Mouse (Mus musculus): ENCODE data around the gene Prkag1. TPM values are rescaled to one million over a fixed set of nuclear protein-coding genes. Genes with fewer than 3 reads are reported as not detected.
A peak's percentile ranks its signal among the peaks of the same experiment; 100 is the strongest.
"Not testable (repeated sequence)": the region's sequence is repeated elsewhere in the genome, so short reads cannot be mapped to it uniquely, and the experiment has no call there.

Prkag1 gene
- polyA plus RNA-seq, 1 experiment, result 132 TPM

- Histone ChIP-seq H3K36me3 (ENCODE audit: control insufficient read depth, insufficient read depth) (peaks cover 69% of the 10 kb centered on the region), H3K4me3 (ENCODE audit: insufficient read depth, poor library complexity, severe bottlenecking) (no peak overlapping the region), H3K79me3 (ENCODE audit: low read depth) (peaks cover 15% of the 10 kb centered on the region), H3K79me2 (ENCODE audit: control insufficient read depth, insufficient read depth) (peaks cover 33% of the 10 kb centered on the region), H3ac (ENCODE audit: control insufficient read depth, insufficient read length, low read depth) (no peak overlapping the region), H3K27me3 (ENCODE audit: control insufficient read depth, insufficient read depth, insufficient read length) (no peaks in the 10 kb centered on the region)
- TF ChIP-seq CEBPB (IDR thresholded peaks at IDR 0.05; ENCODE audit: low read depth), result no peak
Measured at GRCm38 (mm10) chr15:98823434-98823833, 7.9 kb downstream of the Prkag1 start.

- peaks cover 20% of the 10 kb centered on the region for H3K79me2 ChIP-seq (ENCODE audit: control insufficient read depth, insufficient read depth)
- no peaks in the 10 kb centered on the region for H3K27me3 ChIP-seq (ENCODE audit: control insufficient read depth, insufficient read depth, insufficient read length)
- peaks cover 61% of the 10 kb centered on the region for H3K36me3 ChIP-seq (ENCODE audit: control insufficient read depth, insufficient read depth)
- TF ChIP-seq FOSL1 (IDR thresholded peaks at IDR 0.05; ENCODE audit: insufficient read depth, low read length, poor library complexity, severe bottlenecking) (no peak), MAX (IDR thresholded peaks at IDR 0.05) (no peak), MYOG (IDR thresholded peaks at IDR 0.05; ENCODE audit: control insufficient read depth, extremely low read depth, insufficient read length) (no peak), USF1 (IDR thresholded peaks at IDR 0.05; ENCODE audit: low read depth) (no peak), CEBPB (IDR thresholded peaks at IDR 0.05; ENCODE audit: low read depth) (no peak), CTCF (IDR thresholded peaks at IDR 0.05; ENCODE audit: control insufficient read depth, insufficient read depth, insufficient read length) (no peak), MYOD1 (IDR thresholded peaks at IDR 0.05; ENCODE audit: control insufficient read depth, insufficient read length, low read depth) (no peak)
- H3ac ChIP-seq (ENCODE audit: control insufficient read depth, insufficient read length, low read depth), result no peak overlapping the region
- peaks cover 6% of the 10 kb centered on the region for H3K79me3 ChIP-seq (ENCODE audit: low read depth)
- H3K4me3 ChIP-seq (ENCODE audit: insufficient read depth, poor library complexity, severe bottlenecking), result no peak overlapping the region
Measured at GRCm38 (mm10) chr15:98822147-98822546, 9.2 kb downstream of the Prkag1 start.

- Histone ChIP-seq H3K36me3 (ENCODE audit: control insufficient read depth, insufficient read depth) (peaks cover 67% of the 10 kb centered on the region), H3K4me3 (ENCODE audit: insufficient read depth, poor library complexity, severe bottlenecking) (no peak overlapping the region), H3ac (ENCODE audit: control insufficient read depth, insufficient read length, low read depth) (no peak overlapping the region), H3K79me2 (ENCODE audit: control insufficient read depth, insufficient read depth) (peaks cover 13% of the 10 kb centered on the region), H3K79me3 (ENCODE audit: low read depth) (peaks cover 2% of the 10 kb centered on the region), H3K27me3 (ENCODE audit: control insufficient read depth, insufficient read depth, insufficient read length) (no peaks in the 10 kb centered on the region)
- no peak for TF ChIP-seq FOSL1 (IDR thresholded peaks at IDR 0.05; ENCODE audit: insufficient read depth, low read length, poor library complexity, severe bottlenecking)
- TF ChIP-seq MYOG (IDR thresholded peaks at IDR 0.05; ENCODE audit: control insufficient read depth, extremely low read depth, insufficient read length), result no peak
- no peak for TF ChIP-seq MAX (IDR thresholded peaks at IDR 0.05)
- TF ChIP-seq CTCF (IDR thresholded peaks at IDR 0.05; ENCODE audit: control insufficient read depth, insufficient read depth, insufficient read length), result peak; percentile 41
- no peak for TF ChIP-seq USF1 (IDR thresholded peaks at IDR 0.05; ENCODE audit: low read depth)
Measured at GRCm38 (mm10) chr15:98821403-98821802, 9.9 kb downstream of the Prkag1 start.

GRCm38 (mm10) chr15:98820937-98821336 lies 10.4 kb downstream of the Prkag1 start:
- peaks cover 70% of the 10 kb centered on the region for H3K36me3 ChIP-seq (ENCODE audit: control insufficient read depth, insufficient read depth)
- no peak for TF ChIP-seq MAX (IDR thresholded peaks at IDR 0.05)
- TF ChIP-seq MYOD1 (IDR thresholded peaks at IDR 0.05; ENCODE audit: control insufficient read depth, insufficient read length, low read depth), result no peak
- TF ChIP-seq FOSL1 (IDR thresholded peaks at IDR 0.05; ENCODE audit: insufficient read depth, low read length, poor library complexity, severe bottlenecking), result no peak
- TF ChIP-seq CEBPB (IDR thresholded peaks at IDR 0.05; ENCODE audit: low read depth), result no peak
- no peak for TF ChIP-seq CTCF (IDR thresholded peaks at IDR 0.05; ENCODE audit: control insufficient read depth, insufficient read depth, insufficient read length)
- TF ChIP-seq USF1 (IDR thresholded peaks at IDR 0.05; ENCODE audit: low read depth), result no peak
- TF ChIP-seq MYOG (IDR thresholded peaks at IDR 0.05; ENCODE audit: control insufficient read depth, extremely low read depth, insufficient read length), result no peak
- H3K79me3 ChIP-seq (ENCODE audit: low read depth), result no peaks in the 10 kb centered on the region
- no peaks in the 10 kb centered on the region for H3K27me3 ChIP-seq (ENCODE audit: control insufficient read depth, insufficient read depth, insufficient read length)
- no peak overlapping the region for H3ac ChIP-seq (ENCODE audit: control insufficient read depth, insufficient read length, low read depth)
- H3K4me3 ChIP-seq (ENCODE audit: insufficient read depth, poor library complexity, severe bottlenecking), result no peak overlapping the region
- H3K79me2 ChIP-seq (ENCODE audit: control insufficient read depth, insufficient read depth), result peaks cover 8% of the 10 kb centered on the region

GRCm38 (mm10) chr15:98818171-98818570 lies 13.2 kb downstream of the Prkag1 start:
- H3K4me3 ChIP-seq (ENCODE audit: insufficient read depth, poor library complexity, severe bottlenecking), result no peak overlapping the region
- H3K36me3 ChIP-seq (ENCODE audit: control insufficient read depth, insufficient read depth), result peaks cover 73% of the 10 kb centered on the region
- TF ChIP-seq FOSL1 (IDR thresholded peaks at IDR 0.05; ENCODE audit: insufficient read depth, low read length, poor library complexity, severe bottlenecking) (no peak), MAX (IDR thresholded peaks at IDR 0.05) (no peak), CTCF (IDR thresholded peaks at IDR 0.05; ENCODE audit: control insufficient read depth, insufficient read depth, insufficient read length) (no peak), CEBPB (IDR thresholded peaks at IDR 0.05; ENCODE audit: low read depth) (no peak), MYOD1 (IDR thresholded peaks at IDR 0.05; ENCODE audit: control insufficient read depth, insufficient read length, low read depth) (no peak), USF1 (IDR thresholded peaks at IDR 0.05; ENCODE audit: low read depth) (no peak), MYOG (IDR thresholded peaks at IDR 0.05; ENCODE audit: control insufficient read depth, extremely low read depth, insufficient read length) (no peak)
- no peaks in the 10 kb centered on the region for H3K27me3 ChIP-seq (ENCODE audit: control insufficient read depth, insufficient read depth, insufficient read length)
- H3ac ChIP-seq (ENCODE audit: control insufficient read depth, insufficient read length, low read depth), result no peak overlapping the region
- no peaks in the 10 kb centered on the region for H3K79me2 ChIP-seq (ENCODE audit: control insufficient read depth, insufficient read depth)
- no peaks in the 10 kb centered on the region for H3K79me3 ChIP-seq (ENCODE audit: low read depth)

GRCm38 (mm10) chr15:98812741-98813424 lies 18.4 kb downstream of the Prkag1 start:
- no peak overlapping the region for H3ac ChIP-seq (ENCODE audit: control insufficient read depth, insufficient read length, low read depth)
- no peaks in the 10 kb centered on the region for H3K79me3 ChIP-seq (ENCODE audit: low read depth)
- H3K27me3 ChIP-seq (ENCODE audit: control insufficient read depth, insufficient read depth, insufficient read length), result no peaks in the 10 kb centered on the region
- TF ChIP-seq CTCF (IDR thresholded peaks at IDR 0.05; ENCODE audit: control insufficient read depth, insufficient read depth, insufficient read length) (no peak), MYOG (IDR thresholded peaks at IDR 0.05; ENCODE audit: control insufficient read depth, extremely low read depth, insufficient read length) (no peak), FOSL1 (IDR thresholded peaks at IDR 0.05; ENCODE audit: insufficient read depth, low read length, poor library complexity, severe bottlenecking) (no peak), MYOD1 (IDR thresholded peaks at IDR 0.05; ENCODE audit: control insufficient read depth, insufficient read length, low read depth) (no peak), CEBPB (IDR thresholded peaks at IDR 0.05; ENCODE audit: low read depth) (no peak)
- peaks cover 58% of the 10 kb centered on the region for H3K36me3 ChIP-seq (ENCODE audit: control insufficient read depth, insufficient read depth)
- H3K4me3 ChIP-seq (ENCODE audit: insufficient read depth, poor library complexity, severe bottlenecking), result no peak overlapping the region
- no peaks in the 10 kb centered on the region for H3K79me2 ChIP-seq (ENCODE audit: control insufficient read depth, insufficient read depth)

GRCm38 (mm10) chr15:98810212-98810611 lies 21.1 kb downstream of the Prkag1 start:
- not testable (repeated sequence) for H3K4me3 ChIP-seq (ENCODE audit: insufficient read depth, poor library complexity, severe bottlenecking); H3K27me3 ChIP-seq (ENCODE audit: control insufficient read depth, insufficient read depth, insufficient read length); H3K79me3 ChIP-seq (ENCODE audit: low read depth); H3ac ChIP-seq (ENCODE audit: control insufficient read depth, insufficient read length, low read depth); H3K79me2 ChIP-seq (ENCODE audit: control insufficient read depth, insufficient read depth)
- peaks cover 41% of the 10 kb centered on the region for H3K36me3 ChIP-seq (ENCODE audit: control insufficient read depth, insufficient read depth)

Measured in C2C12 (cell line).